Mouse (Mus musculus) thymus, adult 18-20 months (tissue): Measurements from ENCODE around the gene Pacrg.

Experiments used
- DNase-seq, 2 experiments: peaks; one replicate each; pipeline ENCODE4 v3.0.0; 2022; ENCODE audit warnings: mixed read lengths in 2 of 2

The Pacrg gene

GRCm38 (mm10) chr17:10840148-10840707, at the start of gene Pacrg, which contains the start of gene Prkn:
TSS of gene Pacrg (minus strand) at chr17:10840311.
TSS of gene Prkn (plus strand) at chr17:10840384.
- DNase-seq: peak; percentile 96 to 97

GRCm38 (mm10) chr17:10887924-10888323, 47.8 kb upstream of the Pacrg start:
- DNase-seq: no peak

GRCm38 (mm10) chr17:10882260-10882659, 42.1 kb upstream of the Pacrg start:
- DNase-seq: no peak

- DNase-seq: no peak
Observed at GRCm38 (mm10) chr17:10878986-10879385, 38.9 kb upstream of the Pacrg start.

GRCm38 (mm10) chr17:10874208-10875187, 34.4 kb upstream of the Pacrg start:
- no peak for DNase-seq

GRCm38 (mm10) chr17:10854207-10854606, 14.1 kb upstream of the Pacrg start:
- DNase-seq: no peak

- DNase-seq: peak; percentile 2 to 8
Observed at GRCm38 (mm10) chr17:10840731-10841201, 655 bp upstream of the Pacrg start.

GRCm38 (mm10) chr17:10818971-10819370, 21.1 kb downstream of the Pacrg start:
- DNase-seq: no peak

GRCm38 (mm10) chr17:10808571-10808970, 31.5 kb downstream of the Pacrg start:
- DNase-seq: no peak

- DNase-seq: no peak
Observed at GRCm38 (mm10) chr17:10807261-10807998, 32.7 kb downstream of the Pacrg start.

GRCm38 (mm10) chr17:10806692-10807091, 33.4 kb downstream of the Pacrg start:
- no peak for DNase-seq

GRCm38 (mm10) chr17:10791661-10792060, 48.5 kb downstream of the Pacrg start:
- no peak for DNase-seq

- DNase-seq: no peak
Observed at GRCm38 (mm10) chr17:10784401-10784920, 55.6 kb downstream of the Pacrg start.

- no peak for DNase-seq
Observed at GRCm38 (mm10) chr17:10776503-10776902, 63.6 kb downstream of the Pacrg start.

- no peak for DNase-seq
Observed at GRCm38 (mm10) chr17:10774468-10774867, 65.6 kb downstream of the Pacrg start.

- no peak for DNase-seq
Observed at GRCm38 (mm10) chr17:10772207-10772606, 67.9 kb downstream of the Pacrg start.

- DNase-seq: no peak
Observed at GRCm38 (mm10) chr17:10769873-10770272, 70.2 kb downstream of the Pacrg start.

GRCm38 (mm10) chr17:10766735-10767406, 73.2 kb downstream of the Pacrg start:
- no peak for DNase-seq

- no peak for DNase-seq
Observed at GRCm38 (mm10) chr17:10764343-10764742, 75.8 kb downstream of the Pacrg start.

- DNase-seq: no peak
Observed at GRCm38 (mm10) chr17:10757455-10757854, 82.7 kb downstream of the Pacrg start.

- DNase-seq: no peak
Observed at GRCm38 (mm10) chr17:10744709-10745461, 95.2 kb downstream of the Pacrg start.
